Mouse (Mus musculus): ENCODE results near the gene Igfbp2.

Gene Igfbp2

DNA sequence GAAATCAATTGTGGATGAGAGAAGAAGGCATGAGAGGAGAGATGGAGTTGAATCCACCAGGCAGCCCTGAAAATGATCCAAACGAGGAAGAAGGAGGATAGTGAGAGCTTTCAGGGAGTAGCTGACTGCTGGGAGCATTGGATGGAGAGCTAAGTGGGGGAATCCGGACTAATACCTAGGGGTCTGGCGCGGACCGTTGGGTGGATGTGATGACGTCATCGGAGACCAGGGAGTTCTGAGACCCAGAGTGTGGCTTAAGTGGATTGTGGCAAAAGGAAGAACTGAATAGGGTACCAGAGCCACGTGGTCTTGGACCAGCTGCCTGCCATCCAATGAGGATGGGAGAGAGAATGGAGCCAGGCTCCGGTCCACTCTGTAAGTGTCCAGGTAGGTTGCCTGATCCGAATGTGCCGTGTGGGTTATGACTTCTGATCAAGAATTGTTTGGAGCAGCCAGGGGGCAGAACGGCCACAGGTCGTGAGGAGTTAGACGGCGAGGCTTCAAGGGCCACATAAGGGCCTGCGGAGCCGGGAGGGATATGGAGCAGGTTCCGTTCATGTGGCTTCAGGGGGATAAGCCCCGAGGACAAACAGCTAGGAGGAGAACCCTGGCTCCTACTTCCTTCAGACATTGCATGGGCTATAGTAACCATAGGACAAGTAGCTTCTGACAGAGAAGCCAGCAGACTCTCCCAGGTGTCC lies 32.1 kb downstream of the Igfbp2 start:
- DNase-seq, result no peak

DNA sequence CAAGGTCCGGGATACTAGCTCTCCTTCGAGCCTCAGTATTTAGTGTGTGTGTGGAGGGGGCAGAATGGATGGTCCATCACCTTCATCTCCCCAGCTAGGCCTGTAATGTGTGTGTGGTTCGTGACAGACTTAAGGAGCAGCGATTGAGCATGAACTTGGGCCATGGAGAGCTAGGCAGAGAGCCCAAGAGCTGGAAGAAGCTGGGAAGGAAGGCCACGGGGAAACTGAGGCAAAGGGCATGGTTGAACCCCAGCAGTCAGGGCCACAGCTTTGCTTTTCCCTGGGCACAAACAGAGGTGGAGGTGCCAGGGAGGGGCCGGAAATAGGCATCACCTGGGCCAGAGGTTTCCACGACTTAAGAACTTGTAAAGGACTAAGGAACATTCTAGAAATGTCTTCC lies 32.8 kb downstream of the Igfbp2 start:
- DNase-seq, result no peak

DNA sequence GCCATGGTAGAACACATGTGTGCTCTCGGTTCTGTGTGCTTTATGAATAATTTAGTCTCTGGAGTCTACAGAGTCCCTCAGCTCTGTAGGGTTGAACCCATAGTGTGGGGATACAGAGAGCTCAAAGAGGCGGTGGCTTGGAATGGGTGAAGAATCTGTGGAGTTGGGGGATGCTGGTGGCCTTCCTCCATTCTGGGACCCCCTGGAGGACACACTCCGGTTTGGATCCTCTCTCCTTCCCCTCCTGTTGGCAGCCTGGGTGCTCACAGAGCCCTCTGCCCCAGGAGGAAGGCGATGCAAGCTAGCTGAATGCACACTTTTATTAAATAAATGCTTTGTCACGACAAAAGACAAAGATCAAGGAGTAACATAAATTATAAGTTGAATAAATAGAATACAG lies 33.3 kb downstream of the Igfbp2 start:
- no peak for DNase-seq

DNA sequence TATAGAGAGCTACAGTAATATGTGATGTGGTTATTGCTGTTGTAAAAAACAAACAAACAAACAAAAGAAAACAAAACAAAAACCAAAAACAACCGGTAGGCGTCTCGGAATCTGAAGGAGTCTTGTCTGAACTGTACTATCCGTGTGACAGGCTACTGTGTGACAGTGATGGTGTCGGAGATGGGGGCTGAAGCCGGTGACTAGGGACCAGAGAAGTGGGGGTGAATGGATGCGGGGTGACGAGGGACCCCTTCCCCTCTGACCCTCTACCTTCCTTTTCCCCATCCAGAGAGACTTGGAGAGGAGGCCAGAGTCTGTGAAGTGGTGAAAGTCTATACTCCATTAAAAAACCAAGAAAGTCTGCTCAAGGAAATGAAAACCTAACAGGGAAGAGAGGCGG lies 34.0 kb downstream of the Igfbp2 start:
- DNase-seq, result no peak

DNA sequence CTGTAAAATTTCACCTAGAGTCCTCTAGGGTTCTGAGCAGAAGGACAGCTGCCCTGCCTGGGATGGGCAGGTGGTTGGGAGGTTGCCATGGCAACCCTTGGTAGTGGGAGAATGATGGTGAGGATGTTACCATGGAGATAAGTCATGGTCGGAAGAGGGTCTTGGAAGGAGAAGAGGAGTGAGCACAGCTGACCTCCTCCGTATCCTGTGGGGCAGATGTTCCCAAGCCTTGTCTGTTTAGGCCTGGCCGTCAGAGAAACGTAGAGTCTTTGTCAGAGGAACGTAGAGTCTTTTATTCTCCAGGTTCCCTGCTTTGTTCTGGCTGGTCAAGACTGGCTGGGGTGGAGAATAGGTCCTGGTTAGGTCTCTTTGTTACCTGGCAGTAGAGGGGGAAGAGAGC lies 34.6 kb downstream of the Igfbp2 start:
- no peak for DNase-seq

DNA sequence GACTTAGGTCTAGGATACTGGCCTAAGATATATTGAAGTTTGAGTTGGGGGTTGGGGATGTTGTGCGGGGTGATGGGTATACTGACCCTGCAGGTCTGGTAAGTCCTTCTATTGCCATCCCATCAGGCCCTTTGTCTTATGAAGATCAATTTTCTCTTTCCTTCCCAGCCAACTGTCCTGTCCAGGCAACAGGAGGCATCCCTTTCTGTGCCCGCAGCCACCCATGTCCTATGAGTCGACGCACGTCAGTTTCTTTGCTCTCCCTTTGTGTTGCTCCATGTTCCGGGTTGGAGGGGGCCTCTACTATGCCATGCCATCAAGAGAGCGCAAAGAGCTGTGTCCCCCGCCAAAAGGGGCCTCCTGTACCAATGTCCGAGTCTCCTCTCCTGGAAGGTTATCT lies 35.7 kb downstream of the Igfbp2 start:
- DNase-seq, result no peak

DNA sequence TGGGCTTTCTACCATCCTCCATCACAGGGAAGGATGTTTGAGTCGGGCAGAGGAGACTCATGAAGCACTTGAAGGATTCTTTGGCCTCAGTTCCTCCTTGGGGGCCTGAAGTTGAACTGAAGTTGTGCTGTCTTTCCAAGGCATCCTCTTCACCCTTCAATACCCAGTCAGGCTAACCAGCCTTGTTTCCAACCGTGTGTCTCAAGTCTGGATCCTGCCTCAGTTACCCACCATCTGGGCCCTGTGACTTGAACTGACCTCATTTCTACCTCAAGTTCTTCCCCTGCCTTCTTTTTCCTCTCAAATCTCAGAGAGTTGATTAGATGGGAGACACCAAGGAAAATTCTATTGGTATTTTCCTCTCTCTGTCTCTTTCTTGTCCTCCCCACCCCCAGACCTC lies 36.2 kb downstream of the Igfbp2 start:
- no peak for DNase-seq

DNA sequence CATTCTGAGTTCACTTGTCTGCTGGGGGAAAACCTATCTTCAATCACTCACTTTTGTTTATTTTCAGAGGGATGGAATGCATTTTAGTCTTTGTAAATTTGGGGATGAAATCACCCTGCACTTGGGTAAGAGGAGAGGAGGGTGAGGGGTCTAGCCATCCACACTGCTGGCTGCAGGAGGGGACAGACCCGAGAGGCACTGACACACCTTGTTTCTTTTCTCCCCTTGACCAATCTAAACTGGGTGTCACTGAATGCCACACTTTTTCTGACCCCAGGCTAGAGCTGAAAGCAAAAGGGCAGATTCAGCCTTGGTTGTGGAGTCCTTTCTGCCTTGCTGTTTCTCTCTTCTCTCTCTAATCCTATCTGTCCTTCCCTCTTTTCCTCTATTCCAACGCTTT lies 37.4 kb downstream of the Igfbp2 start:
- DNase-seq, result no peak

DNA sequence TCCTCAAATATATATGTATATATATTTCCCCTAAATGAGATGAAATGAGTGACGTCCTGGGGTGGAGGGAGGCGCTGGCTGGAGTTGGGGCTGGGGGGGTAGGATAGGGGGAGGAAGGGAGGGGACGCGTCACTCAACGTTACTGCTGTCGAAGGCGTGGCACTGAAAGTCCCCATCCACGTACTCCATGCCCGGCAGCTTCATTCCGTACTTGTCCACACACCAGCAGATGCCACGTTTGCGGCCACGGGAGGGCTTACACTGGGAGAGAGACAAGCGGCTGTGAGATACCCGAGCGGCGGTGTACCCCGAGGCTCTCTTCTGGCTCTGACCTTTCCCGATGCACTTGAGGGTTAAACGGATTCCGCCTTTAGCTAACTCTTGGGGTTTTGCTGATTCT lies 37.9 kb downstream of the Igfbp2 start:
- DNase-seq, result no peak

DNA sequence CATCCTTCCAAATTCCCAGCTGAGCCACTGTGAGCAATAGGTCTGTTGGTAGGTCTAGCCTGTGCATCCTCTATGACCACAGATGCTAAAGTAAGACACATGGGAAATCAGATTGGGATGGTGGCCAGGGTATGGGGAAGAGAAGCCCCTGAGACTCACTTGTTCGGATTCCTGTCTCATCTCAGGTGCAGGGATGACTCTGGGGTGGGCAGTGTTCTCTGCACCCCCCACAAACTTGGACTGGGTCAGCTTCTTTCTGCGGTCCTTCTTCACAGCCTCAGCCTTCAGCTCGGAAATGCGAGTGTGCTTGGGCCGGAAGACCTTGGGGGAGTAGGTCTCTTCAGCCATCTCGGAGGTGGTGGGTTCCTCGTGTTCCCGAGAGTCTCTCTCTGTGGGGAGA lies 39.4 kb downstream of the Igfbp2 start:
- no peak for DNase-seq

DNA sequence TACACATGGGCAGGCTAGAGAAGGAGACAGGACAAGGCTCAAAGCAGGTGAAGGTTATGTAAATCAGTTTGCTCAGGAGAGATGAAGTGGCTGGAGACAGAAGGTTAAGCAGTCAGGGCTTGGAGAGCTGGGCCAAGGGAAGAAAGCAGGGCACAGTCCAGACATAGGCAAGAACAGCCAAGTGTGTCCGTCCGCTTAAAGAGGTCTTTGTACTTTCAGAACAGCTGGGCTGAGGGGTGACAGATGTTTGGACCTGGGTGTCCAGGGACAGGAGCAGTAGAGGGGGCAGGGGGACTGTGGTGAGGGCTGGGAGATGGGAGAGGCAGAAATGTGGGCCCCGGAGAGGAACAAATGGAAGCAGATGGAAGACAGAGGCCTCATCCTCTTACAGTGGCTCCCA lies 40.0 kb downstream of the Igfbp2 start:
- DNase-seq, result peak; percentile 50 to 71

DNA sequence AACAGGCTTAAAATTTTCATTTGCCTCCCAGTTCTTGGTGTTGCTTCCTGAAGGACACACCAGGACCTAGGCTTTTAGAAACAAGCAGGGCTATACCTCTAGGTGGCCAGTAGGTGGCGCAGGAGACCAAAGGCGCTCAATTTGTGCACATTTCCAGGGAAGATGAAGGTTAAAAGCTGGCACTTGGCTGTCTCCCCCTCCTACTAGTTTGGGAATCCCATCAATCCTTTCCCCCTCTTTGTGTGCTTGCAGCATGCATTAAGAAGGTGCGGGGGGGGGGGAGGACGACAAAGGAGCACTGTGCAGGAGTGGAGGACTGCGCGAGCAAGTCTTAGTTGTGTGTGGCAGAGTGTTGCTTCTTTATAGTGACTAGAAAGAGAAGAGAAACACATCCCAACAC lies 41.6 kb downstream of the Igfbp2 start:
- peak; percentile 67 to 91 for DNase-seq

DNA sequence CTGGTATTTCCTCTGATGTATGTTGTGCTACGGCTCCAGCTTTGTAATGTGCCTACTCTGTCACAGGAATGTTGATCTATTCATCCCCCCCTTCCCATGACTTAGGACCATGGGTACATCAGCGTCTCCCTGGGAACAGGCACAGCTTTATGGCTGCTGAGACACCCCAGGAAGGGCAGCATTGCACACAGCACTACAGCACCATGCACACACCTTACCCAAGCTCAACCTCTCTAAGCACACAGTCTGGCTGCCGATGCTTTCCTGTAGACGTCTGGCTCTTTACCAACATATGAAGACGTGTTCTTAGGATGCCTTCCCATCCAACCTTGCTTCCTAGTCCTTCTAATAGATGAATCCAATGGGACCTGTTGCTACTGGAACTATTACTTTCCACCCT lies 42.1 kb downstream of the Igfbp2 start:
- no peak for DNase-seq

DNA sequence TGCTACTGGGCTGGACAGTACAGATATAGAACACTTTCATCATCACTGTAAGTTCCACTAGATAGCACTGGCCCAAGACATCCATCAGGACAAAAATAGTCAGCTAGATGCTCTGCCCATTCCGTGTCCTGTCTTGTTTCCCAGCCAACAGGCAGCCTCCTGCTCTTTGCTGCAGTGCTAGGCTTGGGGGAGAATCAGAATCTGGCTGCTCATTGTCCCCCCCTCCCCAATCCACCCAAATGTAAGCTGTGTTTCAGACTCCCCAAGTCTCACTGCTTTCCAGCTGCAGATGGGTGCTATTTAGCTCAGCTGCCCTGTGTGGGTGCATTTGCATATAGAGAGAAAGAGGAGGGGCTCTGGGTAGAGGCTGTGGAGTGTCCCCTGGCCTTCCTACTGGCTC lies 43.0 kb downstream of the Igfbp2 start:
- peak; percentile 32 for DNase-seq

DNA sequence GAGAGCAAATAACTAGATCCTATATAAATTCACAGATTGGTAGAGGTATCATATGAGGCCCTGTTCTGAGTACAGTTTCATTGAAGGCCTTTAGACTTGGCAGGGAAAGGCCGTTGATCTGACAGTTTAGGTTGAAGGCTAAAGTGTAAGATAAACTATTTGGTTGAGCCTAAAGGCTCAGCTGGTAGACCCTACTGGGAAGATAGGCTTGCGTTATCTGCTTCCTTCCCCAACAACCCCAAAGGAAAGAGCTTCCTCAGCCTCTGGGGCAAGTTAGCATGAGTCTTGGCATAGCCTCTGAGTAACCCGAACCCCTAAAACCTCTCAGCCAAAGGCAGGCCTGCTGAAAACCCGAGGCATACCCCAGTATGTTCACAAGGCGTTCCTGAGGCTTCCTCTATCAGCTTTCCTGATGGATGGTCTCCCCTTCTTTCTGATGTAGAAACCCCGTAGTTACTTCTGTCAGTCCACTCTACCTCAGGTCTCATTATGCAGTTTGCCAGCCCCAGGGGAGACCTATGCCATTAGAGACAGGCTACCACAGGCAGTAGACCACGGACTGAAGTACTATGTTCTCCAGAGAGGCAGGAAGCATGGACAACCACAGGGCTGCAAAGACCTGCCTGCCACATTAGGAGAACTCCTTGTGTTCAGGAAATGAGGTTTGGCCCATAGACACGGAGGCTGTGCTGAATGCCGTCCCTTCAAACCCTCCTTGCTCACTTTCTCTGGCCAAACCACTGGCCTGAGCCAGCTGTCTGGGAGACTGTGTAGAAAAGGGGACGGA lies 44.3 kb downstream of the Igfbp2 start:
- no peak for DNase-seq

DNA sequence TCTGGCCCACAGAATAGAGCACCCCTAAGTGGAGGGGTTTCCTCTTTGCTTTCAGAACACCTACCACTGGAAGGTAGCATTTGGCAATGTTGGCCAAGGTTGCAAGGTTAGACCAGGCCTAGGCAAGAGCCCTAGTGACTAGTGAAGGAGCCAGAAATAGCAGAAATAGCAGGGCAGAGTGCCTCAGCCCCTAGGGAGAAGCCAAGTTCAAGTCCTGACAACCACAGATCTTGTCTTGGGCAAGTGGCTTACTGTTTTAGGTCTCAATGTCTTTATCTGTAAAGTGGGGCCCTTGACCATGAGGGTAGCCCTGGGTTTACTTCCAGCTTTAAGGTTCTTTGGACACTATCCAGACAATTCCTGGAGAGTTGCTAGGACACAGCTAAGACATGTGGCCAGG lies 45.0 kb downstream of the Igfbp2 start:
- DNase-seq, result no peak

DNA sequence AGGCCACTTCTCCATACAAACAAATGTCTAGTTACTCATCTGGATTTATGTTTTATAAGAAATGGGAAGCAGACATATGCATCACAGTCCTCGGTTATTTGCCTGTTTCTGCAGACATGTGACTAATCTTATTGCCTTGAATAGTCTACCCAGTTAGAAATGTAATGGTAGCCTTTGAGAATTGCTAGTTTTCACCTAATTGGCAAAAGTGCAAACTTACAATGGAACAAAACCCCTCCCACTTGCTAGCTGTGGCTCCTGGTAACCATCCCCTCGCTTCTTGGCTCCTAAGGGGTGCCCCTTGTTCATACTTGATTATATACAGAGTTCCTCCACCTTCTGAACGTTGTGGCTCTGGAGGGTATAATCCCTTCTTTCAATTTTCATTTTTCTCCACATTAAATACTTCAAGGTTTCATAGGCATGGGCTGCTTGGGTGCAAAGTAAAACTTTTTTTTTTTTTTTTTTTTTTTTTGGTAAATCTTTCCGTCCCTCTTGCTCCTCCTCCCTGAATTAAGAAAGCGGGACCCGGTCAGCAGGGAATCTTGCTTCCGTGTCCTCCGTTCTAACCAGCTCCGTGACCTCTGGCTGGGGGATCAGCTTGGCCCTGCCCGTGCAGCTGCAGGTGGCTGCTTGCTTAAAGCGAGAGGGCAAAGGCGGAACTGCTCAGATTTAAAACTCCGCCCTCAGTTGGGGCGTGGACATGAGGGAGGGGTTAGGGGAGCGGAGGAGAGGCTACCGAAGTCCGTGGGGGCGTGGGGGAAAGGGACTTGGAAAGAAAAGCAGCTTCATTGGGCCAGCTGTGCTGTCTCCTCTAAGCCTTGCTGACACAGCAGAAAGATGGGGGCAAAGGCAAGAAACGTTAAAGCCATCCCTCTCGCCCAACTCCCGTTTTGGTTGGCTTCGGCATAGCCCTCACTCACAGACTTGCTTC lies 45.6 kb downstream of the Igfbp2 start:
- DNase-seq, result peak; percentile 94 to 95

DNA sequence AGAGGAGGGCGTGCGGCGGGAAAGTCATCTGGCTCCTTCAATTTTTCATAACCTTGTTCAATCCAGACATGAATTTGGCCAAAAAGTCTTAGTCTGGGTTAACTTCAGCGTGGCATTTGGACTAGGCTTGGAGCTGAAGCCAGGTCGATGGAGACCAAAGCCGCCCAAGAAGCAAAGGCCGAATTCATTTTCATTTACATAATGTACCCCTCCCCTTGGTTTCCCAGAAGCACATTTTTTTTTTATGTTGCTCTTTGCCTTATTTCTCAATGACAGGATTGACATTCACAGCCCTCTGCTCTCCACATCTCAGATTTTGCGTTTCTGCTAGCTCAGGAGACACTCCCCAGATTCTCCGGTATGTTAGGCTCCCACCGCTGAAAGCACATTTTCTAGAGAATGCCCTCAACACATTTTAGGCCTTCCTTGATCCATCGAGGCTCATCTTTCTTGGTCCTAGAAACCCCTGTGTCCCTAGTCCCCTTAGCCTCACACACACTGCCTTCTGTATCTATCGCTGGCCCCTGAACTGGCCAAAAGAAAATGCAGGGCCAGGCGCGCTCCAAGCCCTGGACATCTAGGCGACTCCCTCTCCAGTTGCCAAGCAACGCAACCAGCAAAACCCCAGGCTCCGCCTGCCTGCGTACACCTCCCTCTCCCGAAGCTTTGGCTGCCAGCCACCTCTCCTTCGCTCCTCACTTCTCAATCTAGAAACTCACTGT lies 46.5 kb downstream of the Igfbp2 start:
- peak; percentile 96 for DNase-seq

DNA sequence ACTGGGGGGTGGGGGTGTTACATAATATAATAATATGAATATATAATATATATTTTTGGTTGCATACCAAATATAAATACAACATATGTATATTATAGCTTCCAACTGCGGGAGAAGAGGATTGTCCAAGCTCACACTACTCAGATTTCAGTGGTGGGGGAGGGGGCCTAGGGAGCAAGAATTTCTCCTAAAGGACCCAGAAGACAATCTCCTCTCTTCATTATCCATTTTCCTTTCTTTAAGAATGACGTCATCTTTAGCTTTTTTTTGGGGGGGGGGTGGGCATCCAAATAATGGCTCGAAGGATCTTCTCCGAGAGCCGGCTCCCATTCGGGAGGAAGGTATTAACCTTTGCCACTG lies 47.0 kb downstream of the Igfbp2 start:
- DNase-seq, result no peak

DNA sequence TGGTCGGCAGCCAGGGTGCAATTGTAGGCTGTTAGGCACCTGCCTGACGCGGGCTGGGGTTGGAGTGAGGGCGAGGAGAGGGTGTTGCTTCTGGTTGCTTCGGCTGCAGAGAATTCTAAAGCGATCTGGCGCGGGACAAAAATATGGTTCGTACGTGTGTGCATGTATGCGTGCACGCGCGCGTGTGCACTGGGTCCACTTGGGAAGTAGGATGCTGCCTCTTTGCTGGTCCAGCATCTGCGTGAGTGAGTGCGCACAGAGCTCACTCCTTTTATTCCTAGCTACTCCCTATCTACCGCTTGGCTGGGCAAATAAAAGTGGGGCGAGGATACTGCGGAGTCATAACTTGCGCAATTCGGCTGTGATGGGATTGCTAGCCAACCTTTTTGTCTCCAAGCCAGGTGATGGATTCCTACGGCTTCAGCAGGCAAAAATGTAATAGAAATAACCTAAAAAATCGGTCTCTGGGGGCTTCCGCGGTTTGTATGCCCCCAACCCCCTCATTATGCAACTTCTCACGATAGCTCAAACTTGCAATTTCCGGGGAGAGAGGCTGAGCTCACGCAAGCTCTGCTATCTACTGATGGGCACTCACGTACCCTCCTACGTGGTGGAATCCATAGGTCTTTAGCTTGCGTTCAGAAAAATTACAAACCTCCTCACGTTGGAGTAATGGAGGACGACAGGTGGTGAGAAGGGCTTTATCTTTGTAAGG lies 47.6 kb downstream of the Igfbp2 start:
- DNase-seq, result peak; percentile 56 to 65

DNA sequence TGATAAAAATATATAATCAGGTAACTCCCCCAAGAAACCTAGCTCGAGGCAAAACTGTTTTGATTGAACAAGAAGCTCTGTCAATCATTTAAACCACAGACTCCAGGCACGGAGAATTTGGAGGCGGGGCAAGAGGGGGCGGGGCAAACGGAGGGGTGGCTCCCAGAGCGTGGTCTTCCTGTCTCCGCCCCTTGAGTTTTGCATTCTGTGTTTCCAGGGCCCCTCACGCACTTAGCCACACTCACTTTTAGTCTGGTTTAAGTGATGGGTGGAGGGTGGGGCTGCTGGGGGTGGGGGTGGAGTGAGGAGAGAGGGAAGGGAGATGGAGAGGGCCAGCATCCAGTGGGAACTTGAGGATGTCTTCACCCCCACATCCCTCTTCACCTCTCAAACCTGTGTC lies 48.2 kb downstream of the Igfbp2 start:
- DNase-seq, result peak; percentile 90 to 95

DNA sequence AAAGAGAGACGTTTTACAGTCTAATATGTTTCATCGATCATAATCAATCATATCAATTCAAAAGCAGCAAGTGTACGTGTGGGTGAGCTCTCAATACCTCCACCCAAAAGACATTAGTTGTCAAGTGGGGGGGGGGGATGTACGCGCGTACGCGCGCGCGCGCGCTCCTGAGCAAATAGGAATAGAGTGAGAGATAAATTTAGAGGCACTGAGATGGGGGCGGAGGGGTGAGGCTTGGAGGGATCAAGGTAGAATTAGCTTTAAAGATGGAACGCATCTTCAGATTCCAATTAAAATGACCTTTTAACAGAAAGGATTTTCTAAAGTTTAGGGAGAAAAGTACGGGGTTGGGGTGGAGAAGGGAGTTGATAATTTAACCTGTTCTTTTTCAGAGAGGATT lies 48.8 kb downstream of the Igfbp2 start:
- peak in 1 of 2 experiments; percentile 52 for DNase-seq
